Mouse (Mus musculus): ENCODE measurements at regions not wholly inside any gene's neighbourhood (a gene's known extent, or its start where the extent isn't known, plus 50 kb on each side); places are given as distances from the start of the nearest gene placed in this dataset.

GRCm38 (mm10) chr2:51866045-51866444 is 68.9 kb downstream of the Rbm43 start:
- TF ChIP-seq CTCF (IDR thresholded peaks at IDR 0.05; ENCODE audit: low read depth) (no peak), EP300 (IDR thresholded peaks at IDR 0.05; ENCODE audit: low read depth) (no peak)

Data from liver, postnatal 0 days (tissue).